Mouse (Mus musculus) liver, embryonic 14.5 days (tissue): ENCODE measurements around the gene Zkscan6.

Experiments
- CTCF ChIP-seq: IDR thresholded peaks from 2 replicates; pipeline ENCODE4 v1.5.1; 2016; ENCODE audit warnings: antibody characterized with exemption, low read depth, control low read depth
- EP300 ChIP-seq: IDR thresholded peaks from 2 replicates; pipeline ENCODE4 v1.6.1; 2016; ENCODE audit warnings: antibody characterized with exemption, low read depth

GRCm38 (mm10) chr11:65788154-65788553 is 18.8 kb upstream of the Zkscan6 start, which contains the start of gene Map2k4:
- TF ChIP-seq CTCF (no peak), EP300 (no peak)
